Mouse (Mus musculus) heart, adult 9 months (tissue): Measurements from ENCODE around the gene Qk.
A peak's percentile ranks its signal among the peaks of the same experiment; 100 is the strongest.

ENCODE experiments used
- DNase-seq, 2 experiments: peaks; one replicate each; pipeline ENCODE4 v3.0.0; 2022; ENCODE audit warnings: low spot score in 2 of 2

The Qk gene

GRCm38 (mm10) chr17:10326596-10327045 is 7.0 kb upstream of the Qk start:
- peak; percentile 81 to 88 for DNase-seq

GRCm38 (mm10) chr17:10325921-10326320 is 6.3 kb upstream of the Qk start:
- no peak for DNase-seq

GRCm38 (mm10) chr17:10321754-10322153 is 2.1 kb upstream of the Qk start:
- DNase-seq: no peak

- DNase-seq: no peak
Observed at GRCm38 (mm10) chr17:10321092-10321491, 1.4 kb upstream of the Qk start.

- no peak for DNase-seq
Observed at GRCm38 (mm10) chr17:10320456-10320790, 769 bp upstream of the Qk start.

- DNase-seq: no peak
Observed at GRCm38 (mm10) chr17:10319431-10319684, 296 bp downstream of the Qk start.

GRCm38 (mm10) chr17:10318561-10319430 is 858 bp downstream of the Qk start:
- DNase-seq: peak; percentile 78 to 79

GRCm38 (mm10) chr17:10317981-10318551 is 1.6 kb downstream of the Qk start:
- peak; percentile 74 to 77 for DNase-seq

- DNase-seq: peak; percentile 54 to 86
Observed at GRCm38 (mm10) chr17:10317186-10317585, 2.5 kb downstream of the Qk start.

GRCm38 (mm10) chr17:10316446-10316845 is 3.2 kb downstream of the Qk start:
- no peak for DNase-seq

- DNase-seq: no peak
Observed at GRCm38 (mm10) chr17:10310046-10310445, 9.6 kb downstream of the Qk start.

- peak; percentile 37 to 45 for DNase-seq
Observed at GRCm38 (mm10) chr17:10309135-10309623, 10.5 kb downstream of the Qk start.

GRCm38 (mm10) chr17:10306424-10306823 is 13.2 kb downstream of the Qk start:
- DNase-seq: no peak

GRCm38 (mm10) chr17:10304001-10304400 is 15.7 kb downstream of the Qk start:
- no peak for DNase-seq

- no peak for DNase-seq
Observed at GRCm38 (mm10) chr17:10300968-10301795, 18.5 kb downstream of the Qk start.

GRCm38 (mm10) chr17:10299396-10299795 is 20.3 kb downstream of the Qk start:
- no peak for DNase-seq

GRCm38 (mm10) chr17:10292520-10292919 is 27.1 kb downstream of the Qk start:
- no peak for DNase-seq

GRCm38 (mm10) chr17:10284772-10285171 is 34.9 kb downstream of the Qk start:
- DNase-seq: no peak

- DNase-seq: no peak
Observed at GRCm38 (mm10) chr17:10279532-10279931, 40.1 kb downstream of the Qk start.

GRCm38 (mm10) chr17:10269518-10269917 is 50.1 kb downstream of the Qk start:
- DNase-seq: no peak

GRCm38 (mm10) chr17:10268468-10268867 is 51.2 kb downstream of the Qk start:
- no peak for DNase-seq

- DNase-seq: no peak
Observed at GRCm38 (mm10) chr17:10266207-10266606, 53.4 kb downstream of the Qk start.
